Mouse (Mus musculus): ENCODE results near the gene Hs3st3b1. TPM values are rescaled to one million over a fixed set of nuclear protein-coding genes. Genes with fewer than 3 reads are reported as not detected.

Hs3st3b1 gene
- polyA plus RNA-seq, 1 experiment, result 6.7 TPM

- no peaks in the 10 kb centered on the region for H3K36me3 ChIP-seq (ENCODE audit: control insufficient read depth, insufficient read depth, low read length)
- 70% methylated on average over 4 of the region's 4 CpGs for WGBS
These were observed 17.3 kb downstream of the Hs3st3b1 start for GRCm38 (mm10) chr11:63904787-63905186.

GRCm38 (mm10) chr11:63898509-63899168 lies 23.5 kb downstream of the Hs3st3b1 start:
- H3K27me3 ChIP-seq (replicated peaks; ENCODE audit: control insufficient read depth, insufficient read depth, low read length), result no peaks in the 10 kb centered on the region
- H3K36me3 ChIP-seq (ENCODE audit: control insufficient read depth, insufficient read depth, low read length), result no peaks in the 10 kb centered on the region
- no peak for DNase-seq
- no peak for TF ChIP-seq POLR2A (IDR thresholded peaks at IDR 0.05; ENCODE audit: low read depth, low read length)
- TF ChIP-seq CTCF (conservative IDR thresholded peaks at IDR 0.05; ENCODE audit: insufficient read depth, insufficient read length, low read depth, low read length), result no peak
- no peak overlapping the region for H3K4me3 ChIP-seq (ENCODE audit: insufficient read depth, low read depth, low read length)
- H3K27ac ChIP-seq (ENCODE audit: insufficient read depth, low read depth, low read length), result no peak overlapping the region
- 79% methylated on average over 9 of the region's 9 CpGs for WGBS
- peaks cover 3% of the 10 kb centered on the region; the same call in 1 of the 2 replicates for H3K4me1 ChIP-seq (ENCODE audit: control insufficient read depth, insufficient read depth, low read length)

More at GRCm38 (mm10) chr11:63904787-63905186, 17.3 kb downstream of the Hs3st3b1 start:
- no peak for DNase-seq
- Histone ChIP-seq H3K27me3 (replicated peaks; ENCODE audit: control insufficient read depth, insufficient read depth, low read length) (no peaks in the 10 kb centered on the region), H3K4me1 (ENCODE audit: control insufficient read depth, insufficient read depth, low read length) (no peaks in the 10 kb centered on the region), H3K4me3 (ENCODE audit: insufficient read depth, low read depth, low read length) (no peak overlapping the region), H3K27ac (ENCODE audit: insufficient read depth, low read depth, low read length) (no peak overlapping the region)
- TF ChIP-seq POLR2A (IDR thresholded peaks at IDR 0.05; ENCODE audit: low read depth, low read length) (no peak), CTCF (conservative IDR thresholded peaks at IDR 0.05; ENCODE audit: insufficient read depth, insufficient read length, low read depth, low read length) (no peak)

DNA sequence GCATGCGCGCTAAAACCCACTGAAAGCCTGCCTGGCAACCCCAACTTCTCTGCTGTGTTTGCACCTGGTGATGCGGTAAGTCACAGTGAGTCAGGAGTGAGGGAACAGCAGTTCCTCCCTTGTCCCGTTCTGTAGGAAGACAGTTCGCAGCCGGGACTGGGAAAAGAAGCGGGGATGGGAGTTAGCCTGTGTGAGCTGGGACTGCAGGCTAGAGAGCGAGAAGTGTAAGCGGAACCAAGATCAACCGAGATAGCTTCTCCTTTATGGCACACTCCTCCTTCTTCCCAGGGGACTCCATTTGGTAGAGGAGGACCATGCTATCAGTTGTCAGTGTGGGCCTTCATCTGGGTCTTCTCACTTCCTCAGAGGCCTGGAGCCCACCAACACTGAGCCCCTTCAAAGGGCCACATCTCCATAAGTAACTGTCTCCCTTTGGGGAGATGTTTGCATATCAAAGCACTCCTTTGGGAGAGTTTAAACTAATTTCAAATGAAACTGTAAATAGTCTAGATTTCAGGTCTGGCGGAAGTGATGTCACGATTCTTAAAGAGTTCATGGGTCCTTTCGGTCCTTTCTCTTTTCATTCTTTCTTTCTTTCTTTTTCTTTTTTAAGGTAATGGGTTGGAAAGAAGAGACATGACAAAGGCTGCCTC lies 24.1 kb downstream of the Hs3st3b1 start:
- TF ChIP-seq POLR2A (IDR thresholded peaks at IDR 0.05; ENCODE audit: low read depth, low read length) (no peak), CTCF (conservative IDR thresholded peaks at IDR 0.05; ENCODE audit: insufficient read depth, insufficient read length, low read depth, low read length) (no peak)
- H3K27me3 ChIP-seq (replicated peaks; ENCODE audit: control insufficient read depth, insufficient read depth, low read length), result no peaks in the 10 kb centered on the region
- no peak for DNase-seq
- no peaks in the 10 kb centered on the region for H3K36me3 ChIP-seq (ENCODE audit: control insufficient read depth, insufficient read depth, low read length)
- H3K27ac ChIP-seq (ENCODE audit: insufficient read depth, low read depth, low read length), result no peak overlapping the region
- no peak overlapping the region for H3K4me3 ChIP-seq (ENCODE audit: insufficient read depth, low read depth, low read length)
- peaks cover 3% of the 10 kb centered on the region; the same call in 1 of the 2 replicates for H3K4me1 ChIP-seq (ENCODE audit: control insufficient read depth, insufficient read depth, low read length)
- 86% methylated on average over 13 of the region's 13 CpGs for WGBS

DNA sequence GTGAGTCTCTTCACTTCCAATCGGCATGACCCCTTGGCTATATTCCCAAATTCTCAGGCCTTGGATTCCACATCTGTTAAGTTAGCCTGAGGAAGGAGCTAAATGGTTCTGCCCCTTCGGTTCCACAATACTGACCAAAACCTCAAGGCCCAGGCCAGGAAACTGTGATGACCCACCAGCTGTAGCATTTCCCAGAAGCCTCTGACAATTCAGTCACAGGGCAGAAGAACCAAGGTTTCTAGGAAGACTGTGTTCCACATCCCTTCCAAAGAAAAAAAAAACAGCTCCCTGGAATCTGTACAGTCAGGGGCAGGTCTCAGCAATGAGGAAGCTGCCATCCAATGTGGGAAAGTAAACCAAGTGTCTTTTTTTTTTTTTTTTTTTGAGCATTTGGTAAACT lies 25.1 kb downstream of the Hs3st3b1 start:
- Histone ChIP-seq H3K27me3 (replicated peaks; ENCODE audit: control insufficient read depth, insufficient read depth, low read length) (no peaks in the 10 kb centered on the region), H3K4me3 (ENCODE audit: insufficient read depth, low read depth, low read length) (no peak overlapping the region), H3K27ac (ENCODE audit: insufficient read depth, low read depth, low read length) (no peak overlapping the region), H3K36me3 (ENCODE audit: control insufficient read depth, insufficient read depth, low read length) (no peaks in the 10 kb centered on the region), H3K4me1 (ENCODE audit: control insufficient read depth, insufficient read depth, low read length) (peaks cover 3% of the 10 kb centered on the region; the same call in 1 of the 2 replicates)
- DNase-seq, result no peak
- 53% methylated on average over 2 of the region's 2 CpGs for WGBS
- TF ChIP-seq CTCF (conservative IDR thresholded peaks at IDR 0.05; ENCODE audit: insufficient read depth, insufficient read length, low read depth, low read length), result no peak
- no peak for TF ChIP-seq POLR2A (IDR thresholded peaks at IDR 0.05; ENCODE audit: low read depth, low read length)

DNA sequence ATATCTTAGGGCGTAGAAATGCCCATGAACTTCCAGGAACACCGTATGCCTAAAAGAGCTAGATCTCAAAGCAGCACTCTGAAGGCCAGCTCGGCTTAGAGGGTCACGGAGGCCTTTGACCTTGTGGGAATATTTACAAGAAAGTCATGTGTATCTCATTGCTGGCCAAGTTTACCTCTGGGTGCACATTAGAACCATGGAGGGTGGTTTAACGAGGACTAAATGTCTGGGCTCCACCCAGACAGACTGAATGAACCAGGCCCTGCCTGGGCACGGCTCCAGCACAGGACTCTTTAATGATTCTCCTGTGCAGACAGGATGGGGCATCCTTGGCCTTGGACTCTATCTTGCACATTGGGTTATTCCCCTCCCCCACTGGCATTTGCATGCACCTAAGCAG lies 27.9 kb downstream of the Hs3st3b1 start:
- DNase-seq, result peak; percentile 66
- H3K4me3 ChIP-seq (ENCODE audit: insufficient read depth, low read depth, low read length), result no peak overlapping the region
- H3K4me1 ChIP-seq (ENCODE audit: control insufficient read depth, insufficient read depth, low read length), result peaks cover 3% of the 10 kb centered on the region; the same call in 1 of the 2 replicates
- no peaks in the 10 kb centered on the region for H3K36me3 ChIP-seq (ENCODE audit: control insufficient read depth, insufficient read depth, low read length)
- H3K27ac ChIP-seq (ENCODE audit: insufficient read depth, low read depth, low read length), result no peak overlapping the region
- 62% methylated on average over 6 of the region's 6 CpGs for WGBS
- TF ChIP-seq POLR2A (IDR thresholded peaks at IDR 0.05; ENCODE audit: low read depth, low read length) (no peak), CTCF (conservative IDR thresholded peaks at IDR 0.05; ENCODE audit: insufficient read depth, insufficient read length, low read depth, low read length) (no peak)
- H3K27me3 ChIP-seq (replicated peaks; ENCODE audit: control insufficient read depth, insufficient read depth, low read length), result no peaks in the 10 kb centered on the region

DNA sequence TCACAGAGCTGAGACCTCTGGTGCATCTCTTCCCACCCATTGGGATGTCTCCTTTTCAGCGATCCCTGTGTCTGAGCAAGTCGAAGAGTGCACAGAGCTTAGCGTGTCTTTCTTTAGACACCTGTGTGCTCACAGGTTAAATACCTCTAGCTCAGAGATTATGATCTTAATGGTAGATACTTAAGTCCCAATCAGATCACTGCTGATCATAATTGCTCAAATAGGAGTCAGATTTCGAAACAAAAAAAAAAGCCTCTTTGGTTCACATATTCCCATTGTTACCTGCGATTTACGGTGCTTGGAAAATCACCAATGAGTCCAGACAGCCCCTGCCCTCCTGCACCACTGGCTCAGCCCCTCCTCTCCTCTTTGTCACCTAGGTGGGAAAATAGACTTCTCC lies 28.5 kb downstream of the Hs3st3b1 start:
- no peak overlapping the region for H3K4me3 ChIP-seq (ENCODE audit: insufficient read depth, low read depth, low read length)
- TF ChIP-seq CTCF (conservative IDR thresholded peaks at IDR 0.05; ENCODE audit: insufficient read depth, insufficient read length, low read depth, low read length) (no peak), POLR2A (IDR thresholded peaks at IDR 0.05; ENCODE audit: low read depth, low read length) (no peak)
- no peaks in the 10 kb centered on the region for H3K36me3 ChIP-seq (ENCODE audit: control insufficient read depth, insufficient read depth, low read length)
- WGBS, result 88% methylated on average over 6 of the region's 6 CpGs
- DNase-seq, result no peak
- H3K27me3 ChIP-seq (replicated peaks; ENCODE audit: control insufficient read depth, insufficient read depth, low read length), result no peaks in the 10 kb centered on the region
- no peak overlapping the region for H3K27ac ChIP-seq (ENCODE audit: insufficient read depth, low read depth, low read length)
- peaks cover 3% of the 10 kb centered on the region; the same call in 1 of the 2 replicates for H3K4me1 ChIP-seq (ENCODE audit: control insufficient read depth, insufficient read depth, low read length)

DNA sequence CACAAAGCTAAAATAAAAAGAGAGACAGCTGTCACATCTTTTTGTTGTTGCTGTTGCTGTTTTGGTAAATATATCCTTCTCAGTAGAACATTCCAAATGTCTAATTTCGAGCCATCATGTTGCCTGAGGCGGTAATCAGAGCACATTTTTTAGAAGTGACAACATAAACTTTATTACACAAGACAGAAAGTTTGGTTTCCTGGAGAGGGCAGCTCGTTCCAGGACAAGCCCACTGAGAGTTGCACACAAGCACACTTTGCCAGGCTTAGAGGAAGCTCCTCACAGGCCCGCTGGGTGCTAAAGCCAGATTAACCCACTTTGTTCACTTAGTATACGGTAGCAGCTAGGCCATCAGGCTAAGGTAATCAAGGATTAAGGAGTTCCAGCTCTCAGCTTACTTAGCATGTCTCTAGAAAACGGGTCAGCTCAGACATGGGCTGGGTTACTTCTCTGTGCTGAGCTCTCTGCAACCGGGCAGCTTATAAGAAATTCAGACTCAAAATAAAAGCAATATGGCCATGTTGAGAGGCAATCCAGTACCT lies 30.5 kb downstream of the Hs3st3b1 start:
- DNase-seq, result no peak
- Histone ChIP-seq H3K4me3 (ENCODE audit: insufficient read depth, low read depth, low read length) (no peak overlapping the region), H3K4me1 (ENCODE audit: control insufficient read depth, insufficient read depth, low read length) (peaks cover 3% of the 10 kb centered on the region; the same call in 1 of the 2 replicates), H3K36me3 (ENCODE audit: control insufficient read depth, insufficient read depth, low read length) (no peaks in the 10 kb centered on the region), H3K27ac (ENCODE audit: insufficient read depth, low read depth, low read length) (no peak overlapping the region), H3K27me3 (replicated peaks; ENCODE audit: control insufficient read depth, insufficient read depth, low read length) (no peaks in the 10 kb centered on the region)
- 52% methylated on average over 7 of the region's 7 CpGs for WGBS
- TF ChIP-seq POLR2A (IDR thresholded peaks at IDR 0.05; ENCODE audit: low read depth, low read length), result no peak
- TF ChIP-seq CTCF (conservative IDR thresholded peaks at IDR 0.05; ENCODE audit: insufficient read depth, insufficient read length, low read depth, low read length), result no peak
